Mouse (Mus musculus) small intestine, adult 2 months (tissue): ENCODE results near the gene BC051142.

Source experiments
- CTCF ChIP-seq: fragments of 200-500 bp; IDR thresholded peaks from 2 replicates; pipeline ENCODE4 v1.5.1; 2012; ENCODE audit warnings: low read depth, mild to moderate bottlenecking, control low read depth, inconsistent platforms, low read length, moderate library complexity, mixed read lengths; ENCODE audit not compliant: insufficient replicate concordance, insufficient read length; ENCODE audit errors: extremely low read depth
- POLR2A ChIP-seq: fragments of 200-500 bp; IDR thresholded peaks from 2 replicates; pipeline ENCODE4 v1.6.1; 2012; ENCODE audit warnings: low read depth, mild to moderate bottlenecking, control low read depth, inconsistent platforms, low read length, moderate library complexity

DNA sequence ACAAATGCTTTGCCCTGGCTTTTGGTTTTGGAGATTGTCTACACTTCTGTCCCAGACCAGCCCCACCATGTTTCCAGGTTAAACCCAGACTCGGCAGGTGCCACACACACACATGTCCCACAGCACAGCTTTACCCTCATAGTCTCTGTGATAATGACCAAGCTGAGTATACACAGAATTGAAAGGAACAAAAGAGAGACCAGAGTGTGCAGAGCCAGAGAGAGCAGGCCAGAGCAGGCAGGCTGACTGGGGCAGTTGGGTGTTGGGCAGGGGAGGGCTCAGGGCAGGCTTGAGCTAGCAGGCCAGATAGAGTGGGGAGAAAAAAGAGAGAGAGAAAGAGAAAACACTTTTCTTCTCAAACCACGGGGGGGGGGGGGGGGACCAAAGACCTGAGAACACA, 97.9 kb downstream of the BC051142 start:
- TF ChIP-seq CTCF (no peak), POLR2A (no peak)
